Mouse (Mus musculus) myocyte (in vitro differentiated cells): ENCODE results near the gene Optc. TPM values are rescaled to one million over a fixed set of nuclear protein-coding genes. Genes with fewer than 3 reads are reported as not detected.

Source experiments
- H3K27me3 ChIP-seq: one replicate; pipeline ENCODE4 v1.6.1; 2011; ENCODE audit not compliant: control insufficient read depth, insufficient read depth, insufficient read length
- H3K36me3 ChIP-seq: one replicate; pipeline ENCODE4 v1.6.1; 2011; ENCODE audit not compliant: control insufficient read depth, insufficient read depth
- H3K4me2 ChIP-seq: one replicate; pipeline ENCODE4 v1.6.1; 2011; ENCODE audit warnings: low read depth, control low read depth
- H3K4me3 ChIP-seq: one replicate; pipeline ENCODE4 v1.5.1; 2011; ENCODE audit warnings: mild to moderate bottlenecking, control low read depth, moderate library complexity
- H3K79me2 ChIP-seq: one replicate; pipeline ENCODE4 v1.6.1; 2011; ENCODE audit not compliant: control insufficient read depth, insufficient read depth
- H3ac ChIP-seq: one replicate; pipeline ENCODE4 v1.6.1; 2011; ENCODE audit not compliant: control insufficient read depth, insufficient read length
- CEBPB ChIP-seq: IDR thresholded peaks from 2 replicates; pipeline ENCODE4 v1.6.1; 2011; ENCODE audit warnings: mild to moderate bottlenecking, moderate library complexity; ENCODE audit not compliant: poor library complexity, insufficient read depth, severe bottlenecking
- E2F4 ChIP-seq: IDR thresholded peaks from one replicate; pipeline ENCODE4 v1.6.1; 2011; ENCODE audit warnings: mild to moderate bottlenecking, control low read depth, moderate library complexity; ENCODE audit not compliant: insufficient read depth
- MAX ChIP-seq: IDR thresholded peaks from one replicate; pipeline ENCODE4 v1.6.1; 2011; ENCODE audit warnings: low read depth, mild to moderate bottlenecking, control low read depth
- MYOD1 ChIP-seq, 3 experiments: IDR thresholded peaks; one replicate each; pipeline ENCODE4 v1.6.1; 2011; ENCODE audit warnings: control low read depth in 2 of 3, low read depth in 2 of 3, mild to moderate bottlenecking in 2 of 3, moderate library complexity in 1 of 3; ENCODE audit not compliant: insufficient read length in 2 of 3, control insufficient read depth in 1 of 3
- MYOG ChIP-seq, 3 experiments: IDR thresholded peaks; one replicate each; pipeline ENCODE4 v1.6.1; 2011; ENCODE audit warnings: control low read depth in 2 of 3, low read depth in 2 of 3, mild to moderate bottlenecking in 2 of 3; ENCODE audit not compliant: insufficient read length in 2 of 3, control insufficient read depth in 1 of 3, insufficient read depth in 1 of 3
- POLR2A ChIP-seq: IDR thresholded peaks from one replicate; pipeline ENCODE4 v1.6.1; 2011; ENCODE audit warnings: low read depth, mild to moderate bottlenecking, control low read depth, moderate library complexity; ENCODE audit not compliant: insufficient read length
- POLR2AphosphoS2 ChIP-seq: IDR thresholded peaks from one replicate; pipeline ENCODE4 v1.6.1; 2011; ENCODE audit warnings: low read depth, control low read depth; ENCODE audit not compliant: insufficient read length
- REST ChIP-seq: IDR thresholded peaks from one replicate; pipeline ENCODE4 v1.6.1; 2011; ENCODE audit warnings: mild to moderate bottlenecking, control low read depth, moderate library complexity; ENCODE audit not compliant: insufficient read depth, insufficient read length
- SRF ChIP-seq: IDR thresholded peaks from one replicate; pipeline ENCODE4 v1.6.1; 2011; ENCODE audit warnings: low read depth; ENCODE audit not compliant: control insufficient read depth, insufficient read length
- TCF12 ChIP-seq: IDR thresholded peaks from one replicate; pipeline ENCODE4 v1.6.1; 2011; ENCODE audit warnings: mild to moderate bottlenecking, control low read depth; ENCODE audit not compliant: poor library complexity, insufficient read depth, severe bottlenecking
- TCF3 ChIP-seq: IDR thresholded peaks from one replicate; pipeline ENCODE4 v1.6.1; 2011; ENCODE audit warnings: low read depth, control low read depth; ENCODE audit not compliant: insufficient read length
- USF1 ChIP-seq: IDR thresholded peaks from one replicate; pipeline ENCODE4 v1.6.1; 2011; ENCODE audit warnings: low read depth, mild to moderate bottlenecking, control low read depth, moderate library complexity
- polyA plus RNA-seq: library from polyadenylated mRNA; unstranded; fragments of >200 nt; fragmentation: generic; extraction: Trizol; gene quantifications from one replicate; pipeline ENCODE4 v1.2.1, GENCODE M21; 2012; ENCODE audit warnings: missing spikeins

Optc gene
- polyA plus RNA-seq, 1 experiment: 0.49 TPM

DNA sequence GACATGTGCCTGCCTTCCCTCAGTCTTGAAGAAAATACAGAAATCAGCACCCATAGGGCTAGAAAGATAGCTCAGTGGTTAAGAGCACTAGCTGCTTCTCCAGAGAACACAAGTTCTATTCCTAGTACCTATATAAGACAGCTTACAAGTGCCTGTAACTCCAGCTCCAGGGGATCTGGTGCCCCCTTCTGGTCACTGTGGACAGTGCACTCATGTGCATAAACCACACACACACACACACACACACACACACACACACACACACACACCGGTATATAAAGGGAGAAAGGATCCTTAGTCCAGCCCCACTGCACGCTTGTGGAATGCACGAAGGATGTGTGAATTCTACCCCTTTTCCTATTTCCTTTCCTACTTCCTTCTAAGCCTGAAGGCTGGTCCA is 28.4 kb upstream of the Optc start:
- no peak overlapping the region for H3ac ChIP-seq
- no peaks in the 10 kb centered on the region for H3K27me3 ChIP-seq
- TF ChIP-seq MYOG (IDR thresholded peaks at IDR 0.05; ENCODE audit: control insufficient read depth in 1 of 3, insufficient read depth in 1 of 3, insufficient read length in 2 of 3, low read depth in 2 of 3) (no peak), MAX (no peak), REST (no peak), POLR2A (no peak), SRF (no peak), MYOD1 (IDR thresholded peaks at IDR 0.05; ENCODE audit: control insufficient read depth in 1 of 3, insufficient read length in 2 of 3, low read depth in 2 of 3) (no peak)
- H3K4me3 ChIP-seq: no peak overlapping the region
- no peaks in the 10 kb centered on the region for H3K79me2 ChIP-seq
- H3K4me2 ChIP-seq: no peak overlapping the region
- H3K36me3 ChIP-seq: no peaks in the 10 kb centered on the region

DNA sequence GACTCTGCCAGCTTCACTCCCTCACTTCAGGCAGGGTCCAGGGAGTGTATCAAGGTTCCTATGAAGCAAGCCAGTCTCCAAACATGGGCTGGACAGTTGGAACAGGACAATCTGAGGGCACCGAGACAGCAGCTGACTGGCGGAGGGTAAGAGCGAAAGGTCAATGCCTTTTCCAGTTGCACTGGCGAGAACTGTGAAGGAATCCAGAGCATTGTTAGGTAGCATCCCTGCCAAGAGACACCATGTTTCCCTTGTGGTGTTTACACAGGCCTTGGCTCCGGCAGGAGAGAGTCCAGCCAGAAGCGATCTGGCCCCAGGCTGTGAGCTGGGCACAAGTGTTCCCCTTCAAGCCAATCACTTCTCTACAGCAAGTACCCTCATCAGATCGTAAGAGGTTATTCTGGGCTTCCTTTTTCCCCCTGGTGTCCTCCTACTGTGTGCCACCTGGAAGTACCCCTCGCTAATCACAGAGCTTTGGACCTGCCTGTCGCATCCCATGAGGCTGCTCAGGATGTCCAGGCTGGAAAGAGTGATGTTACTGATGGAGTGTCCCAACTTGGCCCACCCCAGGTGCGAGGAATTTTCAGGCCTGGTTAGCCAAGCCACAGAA is 26.7 kb upstream of the Optc start:
- Histone ChIP-seq H3ac (no peak overlapping the region), H3K36me3 (no peaks in the 10 kb centered on the region), H3K79me2 (no peaks in the 10 kb centered on the region), H3K4me2 (no peak overlapping the region), H3K27me3 (peaks cover 13% of the 10 kb centered on the region), H3K4me3 (no peak overlapping the region)
- TF ChIP-seq USF1: no peak
- no peak for TF ChIP-seq SRF
- TF ChIP-seq E2F4: no peak
- TF ChIP-seq CEBPB: no peak
- no peak for TF ChIP-seq TCF3
- no peak for TF ChIP-seq REST
- TF ChIP-seq POLR2AphosphoS2: no peak
- no peak for TF ChIP-seq TCF12
- no peak for TF ChIP-seq MYOG (IDR thresholded peaks at IDR 0.05; ENCODE audit: control insufficient read depth in 1 of 3, insufficient read depth in 1 of 3, insufficient read length in 2 of 3, low read depth in 2 of 3)
- no peak for TF ChIP-seq MAX
- no peak for TF ChIP-seq MYOD1 (IDR thresholded peaks at IDR 0.05; ENCODE audit: control insufficient read depth in 1 of 3, insufficient read length in 2 of 3, low read depth in 2 of 3)
- no peak for TF ChIP-seq POLR2A

DNA sequence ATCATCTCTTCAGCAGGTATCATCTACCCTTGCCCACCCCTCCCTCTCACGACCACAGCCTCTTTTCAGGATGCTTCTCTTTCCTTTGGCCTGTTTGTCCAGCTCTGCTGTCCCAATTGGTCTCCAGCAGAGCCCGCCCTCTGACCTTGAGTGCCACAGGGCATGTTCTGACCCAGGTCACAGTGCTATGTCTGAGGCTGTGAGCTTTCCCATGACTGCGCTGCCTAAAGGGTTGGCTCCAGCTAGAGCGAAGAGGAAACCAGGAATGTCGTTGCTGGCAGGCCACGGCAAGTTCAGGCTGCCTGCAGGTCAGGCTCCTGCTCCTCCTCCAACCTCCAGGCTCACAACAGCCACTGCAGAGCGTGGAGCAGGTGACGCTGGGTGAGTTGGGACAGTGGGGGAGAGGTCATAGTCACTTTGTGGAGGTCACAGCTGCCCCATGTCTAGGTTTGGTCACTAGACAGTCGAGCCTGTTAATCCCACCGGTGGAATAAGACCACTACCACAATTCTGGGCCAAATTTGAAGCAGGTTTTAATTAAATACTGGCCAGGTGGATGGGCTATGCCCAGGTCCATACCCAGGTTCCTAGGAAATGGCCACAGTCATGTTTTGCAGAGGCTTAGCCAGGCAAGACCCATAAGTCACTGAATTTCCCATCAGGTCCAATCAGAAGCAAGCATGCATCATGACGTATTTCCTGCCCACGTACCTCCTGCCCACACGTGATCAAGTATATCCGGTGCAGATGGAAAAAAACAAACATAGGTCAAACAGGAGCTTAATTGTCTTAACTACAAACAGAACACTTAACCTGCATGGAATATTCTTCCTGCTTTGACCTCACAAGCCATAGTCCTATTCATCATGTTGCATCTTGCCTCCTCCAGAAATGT is 25.7 kb upstream of the Optc start:
- H3ac ChIP-seq: no peak overlapping the region
- no peaks in the 10 kb centered on the region for H3K36me3 ChIP-seq
- no peak overlapping the region for H3K4me3 ChIP-seq
- no peak for TF ChIP-seq MAX
- TF ChIP-seq SRF: no peak
- no peak for TF ChIP-seq POLR2AphosphoS2
- no peak for TF ChIP-seq TCF12
- TF ChIP-seq MYOG (IDR thresholded peaks at IDR 0.05; ENCODE audit: control insufficient read depth in 1 of 3, insufficient read depth in 1 of 3, insufficient read length in 2 of 3, low read depth in 2 of 3): no peak
- TF ChIP-seq CEBPB: no peak
- no peak for TF ChIP-seq REST
- no peak for TF ChIP-seq MYOD1 (IDR thresholded peaks at IDR 0.05; ENCODE audit: control insufficient read depth in 1 of 3, insufficient read length in 2 of 3, low read depth in 2 of 3)
- no peak for TF ChIP-seq POLR2A
- no peak for TF ChIP-seq USF1
- TF ChIP-seq E2F4: no peak
- TF ChIP-seq TCF3: no peak
- no peak overlapping the region for H3K4me2 ChIP-seq
- H3K79me2 ChIP-seq: no peaks in the 10 kb centered on the region
- peaks cover 17% of the 10 kb centered on the region for H3K27me3 ChIP-seq

GRCm38 (mm10) chr1:133929980-133930379 is 22.2 kb upstream of the Optc start:
- Histone ChIP-seq H3K79me2 (no peaks in the 10 kb centered on the region), H3K4me2 (no peak overlapping the region), H3K36me3 (no peaks in the 10 kb centered on the region), H3K4me3 (no peak overlapping the region), H3K27me3 (peaks cover 17% of the 10 kb centered on the region), H3ac (no peak overlapping the region)
- TF ChIP-seq MYOG (IDR thresholded peaks at IDR 0.05; ENCODE audit: control insufficient read depth in 1 of 3, insufficient read depth in 1 of 3, insufficient read length in 2 of 3, low read depth in 2 of 3) (no peak), E2F4 (no peak), REST (no peak), MAX (no peak)

- Histone ChIP-seq H3K27me3 (peaks cover 11% of the 10 kb centered on the region), H3K36me3 (no peaks in the 10 kb centered on the region), H3K4me3 (no peak overlapping the region), H3K4me2 (no peak overlapping the region), H3K79me2 (no peaks in the 10 kb centered on the region), H3ac (no peak overlapping the region)
- TF ChIP-seq TCF12 (no peak), CEBPB (no peak), TCF3 (no peak), SRF (no peak), POLR2AphosphoS2 (no peak), MAX (no peak), MYOG (IDR thresholded peaks at IDR 0.05; ENCODE audit: control insufficient read depth in 1 of 3, insufficient read depth in 1 of 3, insufficient read length in 2 of 3, low read depth in 2 of 3) (no peak), REST (no peak), USF1 (no peak), POLR2A (no peak), MYOD1 (IDR thresholded peaks at IDR 0.05; ENCODE audit: control insufficient read depth in 1 of 3, insufficient read length in 2 of 3, low read depth in 2 of 3) (no peak)
Measured at GRCm38 (mm10) chr1:133925223-133925622, 17.4 kb upstream of the Optc start.
